Mouse (Mus musculus): ENCODE data around the gene Itgb6. TPM values are rescaled to one million over a fixed set of nuclear protein-coding genes. Genes with fewer than 3 reads are reported as not detected.

Gene Itgb6
- polyA plus RNA-seq, 1 experiment, result not detected

DNA sequence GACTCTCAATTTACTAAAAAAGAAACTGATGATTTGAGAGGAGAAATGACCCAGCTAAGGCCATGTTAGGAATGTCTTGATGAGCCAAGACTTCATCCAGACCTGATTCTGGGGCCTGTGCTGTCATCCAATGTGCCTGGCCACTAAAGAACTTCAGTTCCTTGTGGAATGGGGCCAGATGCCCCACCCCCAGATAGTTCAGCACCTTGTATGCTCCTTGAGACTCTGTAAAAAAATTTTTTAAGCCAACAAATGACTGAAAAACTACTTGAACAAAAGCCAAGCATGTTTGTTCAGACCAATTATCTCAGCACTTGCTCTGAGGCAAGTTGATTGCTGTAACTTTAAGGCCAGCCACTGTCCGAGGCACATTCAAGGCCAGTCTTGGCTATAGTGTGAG, 59.4 kb downstream of the Itgb6 start:
- no peaks in the 10 kb centered on the region for H3K4me1 ChIP-seq (ENCODE audit: control insufficient read depth, insufficient read depth, low read length)
- no peak for TF ChIP-seq CTCF (IDR thresholded peaks at IDR 0.05; ENCODE audit: extremely low read depth, insufficient read depth, low read length)
- TF ChIP-seq POLR2A (IDR thresholded peaks at IDR 0.05; ENCODE audit: extremely low read depth, insufficient read depth, low read length), result no peak
- H3K4me3 ChIP-seq (ENCODE audit: insufficient read depth, low read length), result no peak overlapping the region
- H3K27ac ChIP-seq (ENCODE audit: insufficient read depth, low read length), result no peak overlapping the region

DNA sequence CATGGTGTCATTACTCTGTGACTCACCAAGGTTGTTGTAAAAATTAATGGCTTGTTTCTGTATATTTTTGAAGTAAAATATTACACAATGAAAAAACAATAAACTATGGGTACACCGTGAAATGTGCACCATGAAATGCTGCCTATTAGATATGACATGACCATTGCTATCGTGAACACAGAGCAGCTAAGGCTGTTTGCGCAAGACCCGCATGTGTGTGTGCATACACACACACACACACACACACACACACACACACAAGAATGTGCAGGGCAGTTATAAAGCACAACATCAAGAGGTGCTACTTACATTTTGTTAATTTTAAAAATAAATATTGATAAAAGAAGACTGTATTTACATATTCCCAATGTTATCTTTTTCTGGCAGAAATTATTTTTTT, 62.5 kb downstream of the Itgb6 start:
- H3K4me3 ChIP-seq (ENCODE audit: insufficient read depth, low read length), result no peak overlapping the region
- H3K4me1 ChIP-seq (ENCODE audit: control insufficient read depth, insufficient read depth, low read length), result no peaks in the 10 kb centered on the region
- H3K27ac ChIP-seq (ENCODE audit: insufficient read depth, low read length), result no peak overlapping the region
- TF ChIP-seq CTCF (IDR thresholded peaks at IDR 0.05; ENCODE audit: extremely low read depth, insufficient read depth, low read length), result no peak
- no peak for TF ChIP-seq POLR2A (IDR thresholded peaks at IDR 0.05; ENCODE audit: extremely low read depth, insufficient read depth, low read length)

DNA sequence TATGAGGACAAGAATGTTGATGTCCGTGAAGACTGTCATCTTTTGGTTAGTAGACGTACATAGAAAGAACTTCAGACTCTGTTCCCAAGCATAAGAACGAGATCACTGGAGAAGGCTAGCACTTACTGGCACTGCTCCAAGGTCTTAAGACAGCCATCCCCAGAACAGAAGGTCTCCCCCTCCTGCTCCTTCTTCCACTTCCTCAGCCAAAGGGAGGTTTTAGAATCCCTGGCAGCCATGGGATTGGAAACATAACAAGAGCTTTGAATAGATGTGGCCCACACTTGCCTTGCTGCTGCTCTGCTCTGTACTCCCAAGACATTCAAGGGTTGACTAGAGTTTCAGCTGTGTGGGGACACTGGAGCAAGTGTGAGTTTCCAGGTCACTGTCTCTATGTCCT, 63.5 kb downstream of the Itgb6 start:
- Histone ChIP-seq H3K27ac (ENCODE audit: insufficient read depth, low read length) (no peak overlapping the region), H3K4me3 (ENCODE audit: insufficient read depth, low read length) (no peak overlapping the region), H3K4me1 (ENCODE audit: control insufficient read depth, insufficient read depth, low read length) (no peaks in the 10 kb centered on the region)
- TF ChIP-seq POLR2A (IDR thresholded peaks at IDR 0.05; ENCODE audit: extremely low read depth, insufficient read depth, low read length) (no peak), CTCF (IDR thresholded peaks at IDR 0.05; ENCODE audit: extremely low read depth, insufficient read depth, low read length) (no peak)

DNA sequence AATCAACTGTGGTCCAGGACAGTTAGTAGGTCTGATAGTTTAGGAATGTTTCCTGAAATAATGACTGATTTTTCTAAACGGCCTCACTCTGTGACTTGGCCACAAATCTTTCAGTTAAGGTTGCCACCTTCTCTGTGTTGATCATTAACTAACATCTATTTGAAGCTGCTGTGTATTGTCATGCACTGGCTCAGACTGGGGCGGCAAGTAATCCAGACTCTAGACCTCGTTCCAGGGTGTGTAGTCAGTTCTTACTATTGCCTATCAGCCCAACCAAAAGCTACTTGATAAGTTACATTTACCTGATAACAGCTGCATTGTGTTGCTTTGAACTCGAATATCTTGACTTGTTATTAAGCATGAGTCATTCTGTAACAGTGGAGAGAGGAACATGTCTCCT, 67.6 kb downstream of the Itgb6 start:
- no peak for TF ChIP-seq CTCF (IDR thresholded peaks at IDR 0.05; ENCODE audit: extremely low read depth, insufficient read depth, low read length)
- no peak for TF ChIP-seq POLR2A (IDR thresholded peaks at IDR 0.05; ENCODE audit: extremely low read depth, insufficient read depth, low read length)
- no peaks in the 10 kb centered on the region for H3K4me1 ChIP-seq (ENCODE audit: control insufficient read depth, insufficient read depth, low read length)
- H3K4me3 ChIP-seq (ENCODE audit: insufficient read depth, low read length), result no peak overlapping the region
- no peak overlapping the region for H3K27ac ChIP-seq (ENCODE audit: insufficient read depth, low read length)

DNA sequence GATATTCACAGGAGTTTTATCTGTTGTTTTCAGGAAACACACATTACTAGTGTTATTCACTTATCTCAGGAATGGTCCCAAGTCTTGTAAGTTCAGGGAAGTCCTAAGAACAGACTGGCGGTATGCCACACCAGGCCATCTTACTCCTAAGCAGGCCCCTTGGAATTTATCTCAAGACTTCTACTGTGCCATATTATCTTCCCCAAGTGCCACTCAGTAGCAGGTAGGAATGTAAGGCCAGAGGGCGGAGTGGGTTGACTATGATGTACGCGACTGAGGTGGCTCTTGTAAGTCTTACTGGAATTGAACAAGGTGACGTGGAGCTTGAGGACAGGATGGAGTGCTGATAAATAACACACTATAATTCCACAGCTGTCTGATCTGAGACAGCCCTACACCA, 72.3 kb downstream of the Itgb6 start:
- TF ChIP-seq CTCF (IDR thresholded peaks at IDR 0.05; ENCODE audit: extremely low read depth, insufficient read depth, low read length) (no peak), POLR2A (IDR thresholded peaks at IDR 0.05; ENCODE audit: extremely low read depth, insufficient read depth, low read length) (no peak)
- Histone ChIP-seq H3K4me3 (ENCODE audit: insufficient read depth, low read length) (no peak overlapping the region), H3K27ac (ENCODE audit: insufficient read depth, low read length) (no peak overlapping the region), H3K4me1 (ENCODE audit: control insufficient read depth, insufficient read depth, low read length) (no peaks in the 10 kb centered on the region)

DNA sequence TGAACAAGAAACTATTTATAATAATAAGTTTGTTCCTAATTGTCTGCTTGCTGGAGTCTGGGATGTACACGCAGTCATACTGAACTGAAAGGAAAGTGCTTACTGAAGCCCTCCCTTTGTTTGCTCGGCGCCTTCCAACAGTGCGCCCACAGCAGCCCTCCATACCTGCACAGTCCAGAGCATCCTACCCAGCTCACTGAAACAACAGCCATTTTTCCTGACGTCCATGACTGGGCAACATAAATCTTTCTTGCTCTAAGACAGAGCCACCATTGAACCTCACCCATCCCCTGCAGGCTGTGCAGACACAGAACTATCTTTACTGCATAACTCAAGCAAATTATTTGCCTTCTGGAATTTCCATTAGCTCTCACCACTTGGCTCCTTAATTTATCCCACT, 74.8 kb downstream of the Itgb6 start:
- H3K4me3 ChIP-seq (ENCODE audit: insufficient read depth, low read length), result no peak overlapping the region
- no peaks in the 10 kb centered on the region for H3K4me1 ChIP-seq (ENCODE audit: control insufficient read depth, insufficient read depth, low read length)
- TF ChIP-seq POLR2A (IDR thresholded peaks at IDR 0.05; ENCODE audit: extremely low read depth, insufficient read depth, low read length) (no peak), CTCF (IDR thresholded peaks at IDR 0.05; ENCODE audit: extremely low read depth, insufficient read depth, low read length) (no peak)
- H3K27ac ChIP-seq (ENCODE audit: insufficient read depth, low read length), result no peak overlapping the region

DNA sequence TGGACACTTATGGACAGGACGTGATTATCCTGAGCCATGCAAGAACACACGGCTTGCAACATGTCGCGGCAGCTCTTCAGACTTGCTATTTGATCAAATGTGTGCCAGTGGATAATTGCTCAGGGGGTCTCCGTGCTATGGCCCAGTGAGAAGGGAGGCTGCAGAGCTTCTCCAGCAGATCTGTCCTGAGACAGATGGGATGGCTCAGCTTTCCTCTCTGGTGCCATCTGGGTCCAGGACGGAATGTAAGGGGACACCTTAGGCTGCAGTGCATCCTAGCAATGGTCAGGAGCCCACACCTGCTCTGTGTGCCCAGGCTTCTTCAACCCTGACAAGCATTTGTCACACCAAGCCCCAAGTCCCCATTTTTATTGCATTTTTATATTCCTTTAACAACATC, 75.9 kb downstream of the Itgb6 start:
- H3K4me1 ChIP-seq (ENCODE audit: control insufficient read depth, insufficient read depth, low read length), result no peaks in the 10 kb centered on the region
- no peak overlapping the region for H3K4me3 ChIP-seq (ENCODE audit: insufficient read depth, low read length)
- no peak overlapping the region for H3K27ac ChIP-seq (ENCODE audit: insufficient read depth, low read length)
- TF ChIP-seq POLR2A (IDR thresholded peaks at IDR 0.05; ENCODE audit: extremely low read depth, insufficient read depth, low read length) (no peak), CTCF (IDR thresholded peaks at IDR 0.05; ENCODE audit: extremely low read depth, insufficient read depth, low read length) (no peak)

DNA sequence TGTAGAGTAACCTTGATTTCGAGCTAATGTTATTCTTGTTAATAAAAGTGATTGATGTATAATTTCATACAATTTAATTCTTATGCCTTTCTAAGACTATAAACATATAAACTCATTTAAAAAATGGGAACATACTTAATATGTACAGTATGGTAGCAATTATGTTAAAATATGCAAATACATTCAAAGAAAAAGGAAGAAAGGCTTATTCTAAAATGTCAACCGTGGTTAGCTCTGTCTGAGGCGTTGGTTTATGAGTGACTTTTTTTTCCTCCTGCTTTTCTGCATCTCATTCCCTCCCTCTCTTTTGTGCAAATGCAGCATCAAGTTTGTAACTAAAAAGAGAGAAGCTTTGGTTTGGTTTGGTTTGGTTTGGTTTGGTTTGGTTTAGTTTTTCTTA, 79.0 kb downstream of the Itgb6 start:
- Histone ChIP-seq H3K27ac (ENCODE audit: insufficient read depth, low read length) (no peak overlapping the region), H3K4me1 (ENCODE audit: control insufficient read depth, insufficient read depth, low read length) (no peaks in the 10 kb centered on the region), H3K4me3 (ENCODE audit: insufficient read depth, low read length) (no peak overlapping the region)
- TF ChIP-seq CTCF (IDR thresholded peaks at IDR 0.05; ENCODE audit: extremely low read depth, insufficient read depth, low read length) (no peak), POLR2A (IDR thresholded peaks at IDR 0.05; ENCODE audit: extremely low read depth, insufficient read depth, low read length) (no peak)

DNA sequence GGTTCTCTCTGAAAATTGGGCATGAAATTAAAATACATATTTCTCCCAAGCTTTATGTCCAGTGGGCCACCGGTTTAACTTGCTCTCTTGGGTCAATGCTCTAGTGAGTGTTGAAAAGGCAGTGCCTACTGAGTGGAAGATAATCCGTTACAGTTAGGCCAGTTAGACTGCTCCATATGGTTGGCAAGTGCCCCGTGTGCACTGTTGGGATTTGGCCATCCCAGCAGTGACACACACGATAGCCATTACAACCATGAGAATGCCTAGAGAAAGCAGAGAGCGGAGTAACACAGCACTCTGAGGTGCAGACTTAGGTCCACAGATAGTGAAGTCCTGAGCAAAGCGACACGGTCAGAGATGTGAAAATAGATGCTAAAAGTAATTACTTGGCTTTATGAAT, 79.8 kb downstream of the Itgb6 start:
- H3K4me3 ChIP-seq (ENCODE audit: insufficient read depth, low read length), result no peak overlapping the region
- no peak for TF ChIP-seq CTCF (IDR thresholded peaks at IDR 0.05; ENCODE audit: extremely low read depth, insufficient read depth, low read length)
- TF ChIP-seq POLR2A (IDR thresholded peaks at IDR 0.05; ENCODE audit: extremely low read depth, insufficient read depth, low read length), result no peak
- H3K27ac ChIP-seq (ENCODE audit: insufficient read depth, low read length), result no peak overlapping the region
- H3K4me1 ChIP-seq (ENCODE audit: control insufficient read depth, insufficient read depth, low read length), result no peaks in the 10 kb centered on the region

DNA sequence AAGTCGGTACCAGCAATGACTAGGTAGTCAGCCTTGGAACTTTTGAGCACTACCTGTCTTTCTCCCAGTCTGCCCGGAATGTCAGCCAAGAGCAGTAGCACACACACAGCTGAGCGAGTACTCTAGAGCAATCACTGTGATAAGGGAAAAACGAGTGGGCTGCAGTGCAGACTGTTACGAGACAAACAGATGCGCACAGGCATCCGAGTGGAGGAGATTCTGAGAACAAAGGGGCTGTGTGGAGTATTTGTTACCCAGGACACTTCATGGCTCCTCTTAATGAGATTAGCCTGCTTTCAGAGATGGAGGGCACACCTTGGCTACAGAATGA, 82.1 kb downstream of the Itgb6 start:
- no peak overlapping the region for H3K27ac ChIP-seq (ENCODE audit: insufficient read depth, low read length)
- TF ChIP-seq POLR2A (IDR thresholded peaks at IDR 0.05; ENCODE audit: extremely low read depth, insufficient read depth, low read length), result no peak
- no peak for TF ChIP-seq CTCF (IDR thresholded peaks at IDR 0.05; ENCODE audit: extremely low read depth, insufficient read depth, low read length)
- no peak overlapping the region for H3K4me3 ChIP-seq (ENCODE audit: insufficient read depth, low read length)
- H3K4me1 ChIP-seq (ENCODE audit: control insufficient read depth, insufficient read depth, low read length), result no peaks in the 10 kb centered on the region

Data from cortical plate, adult 2 months (tissue).